Mouse (Mus musculus): ENCODE measurements around the gene Rragd. TPM values are rescaled to one million over a fixed set of nuclear protein-coding genes. Genes with fewer than 3 reads are reported as not detected.

Gene Rragd
- total RNA-seq, 2 experiments from 2014 or later = 174 to 204 TPM

GRCm38 (mm10) chr4:33030264-33031194 is 47.7 kb downstream of the Rragd start:
- Histone ChIP-seq H3K27ac (peak overlapping the region; percentile 99), H3K4me3 (peak overlapping the region; percentile 90)
- TF ChIP-seq CTCF (IDR thresholded peaks at IDR 0.05) = no peak
- intact Hi-C loops (cut with DNase I) = loop anchor here (2.0 to 10.0 kb wide), 4 partner anchors 28 to 1524 kb away; partner anchors contain the start of gene Akirin2
- DNase-seq = peak; percentile 37

- DNase-seq = peak; percentile 97
- no peak for TF ChIP-seq CTCF (IDR thresholded peaks at IDR 0.05)
- intact Hi-C loops (cut with DNase I) = loop anchor here (2.0 to 10.0 kb wide), 4 partner anchors 27 to 1523 kb away; partner anchors contain the start of gene Akirin2
- Histone ChIP-seq H3K4me3 (peak within 1 kb of the TSS; percentile 90), H3K27ac (peak within 1 kb of the TSS; percentile 99)
Measured at GRCm38 (mm10) chr4:33031195-33031960, 48.5 kb downstream of the Rragd start, which contains the start of gene Ube2j1. TSS of gene Ube2j1 (plus strand) at chr4:33031416.

- Histone ChIP-seq H3K4me3 (peak overlapping the region; percentile 90), H3K27ac (peak overlapping the region; percentile 99)
- no peak for DNase-seq
- intact Hi-C loops (cut with DNase I) = loop anchor here (5.0 to 10.0 kb wide), 3 partner anchors 85 to 1523 kb away; partner anchors contain the start of gene Akirin2
- TF ChIP-seq CTCF (IDR thresholded peaks at IDR 0.05) = no peak
Measured at GRCm38 (mm10) chr4:33032045-33032444, 49.2 kb downstream of the Rragd start.

GRCm38 (mm10) chr4:33033515-33033914 is 50.7 kb downstream of the Rragd start:
- DNase-seq = no peak
- peak overlapping the region; percentile 99; the same call in 1 of the 2 replicates for H3K27ac ChIP-seq
- intact Hi-C loops (cut with DNase I) = loop anchor here (5.0 to 10.0 kb wide), 3 partner anchors 84 to 1521 kb away; partner anchors contain the start of gene Akirin2
- H3K4me3 ChIP-seq = peak overlapping the region; percentile 90
- TF ChIP-seq CTCF (IDR thresholded peaks at IDR 0.05) = no peak

GRCm38 (mm10) chr4:33039826-33040225 is 57.0 kb downstream of the Rragd start:
- no peak for TF ChIP-seq CTCF (IDR thresholded peaks at IDR 0.05)
- H3K4me3 ChIP-seq = no peak overlapping the region
- H3K27ac ChIP-seq = no peak overlapping the region
- DNase-seq = no peak
- intact Hi-C loops (cut with DNase I) = loop anchor here (10.0 kb wide), 2 partner anchors 245 to 1515 kb away; partner anchors contain the start of gene Akirin2

- no peak for TF ChIP-seq CTCF (IDR thresholded peaks at IDR 0.05)
- intact Hi-C loops (cut with DNase I) = no loop called here
- no peak overlapping the region for H3K4me3 ChIP-seq
- no peak for DNase-seq
- H3K27ac ChIP-seq = no peak overlapping the region
Measured at GRCm38 (mm10) chr4:33049601-33050000, 66.8 kb downstream of the Rragd start.

GRCm38 (mm10) chr4:33052055-33052454 is 69.2 kb downstream of the Rragd start:
- no peak for DNase-seq
- intact Hi-C loops (cut with DNase I) = no loop called here
- no peak for TF ChIP-seq CTCF (IDR thresholded peaks at IDR 0.05)
- no peak overlapping the region for H3K4me3 ChIP-seq
- no peak overlapping the region for H3K27ac ChIP-seq

GRCm38 (mm10) chr4:33052650-33053049 is 69.8 kb downstream of the Rragd start:
- TF ChIP-seq CTCF (IDR thresholded peaks at IDR 0.05) = no peak
- DNase-seq = no peak
- Histone ChIP-seq H3K4me3 (no peak overlapping the region), H3K27ac (no peak overlapping the region)
- intact Hi-C loops (cut with DNase I) = no loop called here

GRCm38 (mm10) chr4:33054426-33054825 is 71.6 kb downstream of the Rragd start:
- intact Hi-C loops (cut with DNase I) = no loop called here
- no peak overlapping the region for H3K4me3 ChIP-seq
- no peak for DNase-seq
- TF ChIP-seq CTCF (IDR thresholded peaks at IDR 0.05) = no peak
- peak overlapping the region; percentile 38 for H3K27ac ChIP-seq

- H3K4me3 ChIP-seq = no peak overlapping the region
- TF ChIP-seq CTCF (IDR thresholded peaks at IDR 0.05) = no peak
- DNase-seq = peak; percentile 49
- peak overlapping the region; percentile 89 for H3K27ac ChIP-seq
- intact Hi-C loops (cut with DNase I) = no loop called here
Measured at GRCm38 (mm10) chr4:33056317-33056716, 73.5 kb downstream of the Rragd start.

- no peak for TF ChIP-seq CTCF (IDR thresholded peaks at IDR 0.05)
- intact Hi-C loops (cut with DNase I) = loop anchor here (2.0 kb wide), 1 partner anchor 27 kb away; the partner anchor contains the start of gene Ube2j1
- H3K27ac ChIP-seq = peak overlapping the region; percentile 95
- peak; percentile 89 for DNase-seq
- 0 out of 2 replicates have a peak overlapping the region, but pooled peaks have one; percentile 11 for H3K4me3 ChIP-seq
Measured at GRCm38 (mm10) chr4:33057890-33058687, 75.3 kb downstream of the Rragd start.
